Mouse (Mus musculus) brain, embryonic 18.5 days (tissue): ENCODE data around the gene Bsx.

ENCODE experiments used
- DNase-seq: peaks from one replicate; pipeline ENCODE4 v3.0.0-alpha.2; 2012; ENCODE audit warnings: low read depth, low spot score

The Bsx gene

DNA sequence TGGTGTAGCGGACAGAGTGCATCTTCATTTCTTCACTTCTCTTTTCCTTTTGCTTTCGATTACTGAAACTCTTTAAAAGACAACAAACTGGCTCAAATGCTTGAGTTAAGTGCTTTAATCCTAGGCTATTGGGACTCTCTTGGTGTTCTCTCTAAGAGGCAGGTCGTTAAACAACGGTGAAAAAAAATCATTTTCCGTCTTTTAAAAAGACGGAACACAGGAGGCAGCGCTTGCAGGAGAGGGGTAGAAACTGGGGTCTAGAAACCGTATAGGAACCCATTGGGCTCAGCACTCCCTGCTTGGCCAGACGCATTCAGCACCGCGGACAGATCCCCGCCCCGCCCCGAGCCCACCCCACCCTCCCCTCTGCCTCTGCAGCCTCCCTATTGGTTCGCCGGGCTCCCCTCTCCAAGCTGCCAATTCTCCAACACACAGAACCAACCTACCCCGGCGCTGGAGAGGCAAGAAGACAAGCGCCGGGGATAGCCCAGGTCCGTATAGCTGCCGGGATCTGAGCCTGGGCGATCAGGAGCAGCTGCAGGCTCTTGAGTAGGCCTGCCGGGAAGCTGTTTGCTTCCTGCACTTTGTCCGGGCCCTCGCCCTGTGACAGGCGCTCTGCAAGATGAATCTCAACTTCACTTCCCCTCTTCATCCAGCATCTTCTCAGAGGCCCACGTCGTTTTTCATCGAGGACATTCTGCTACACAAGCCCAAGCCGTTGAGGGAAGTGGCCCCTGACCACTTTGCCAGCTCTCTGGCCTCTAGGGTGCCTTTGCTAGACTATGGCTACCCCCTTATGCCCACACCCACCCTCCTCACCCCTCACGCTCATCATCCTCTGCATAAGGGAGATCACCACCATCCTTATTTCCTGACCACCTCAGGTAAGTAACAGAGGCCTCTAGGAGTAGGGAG lies at the start of gene Bsx:
TSS of gene Bsx (plus strand) at position 572 of the 915 bp plus-strand sequence.
- DNase-seq = no peak

DNA sequence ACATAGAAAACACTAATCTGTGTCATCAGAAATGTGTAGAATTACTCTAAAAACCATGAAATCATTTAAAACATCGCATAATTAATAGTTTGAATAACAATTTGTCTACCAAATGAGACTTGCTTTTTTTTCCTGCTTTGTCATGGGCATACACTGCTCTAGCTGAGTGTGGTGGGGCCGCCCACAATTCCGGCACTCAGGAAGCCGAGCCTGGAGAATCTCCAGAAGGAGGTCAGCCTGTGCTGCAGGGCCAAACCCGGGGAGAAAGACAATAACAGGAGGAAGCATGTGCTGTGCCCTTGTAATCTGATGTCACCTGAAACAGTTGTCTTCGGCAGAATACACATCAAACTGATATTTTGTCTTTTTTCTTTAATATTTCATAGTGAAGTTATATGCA lies 48.3 kb upstream of the Bsx start:
- no peak for DNase-seq

DNA sequence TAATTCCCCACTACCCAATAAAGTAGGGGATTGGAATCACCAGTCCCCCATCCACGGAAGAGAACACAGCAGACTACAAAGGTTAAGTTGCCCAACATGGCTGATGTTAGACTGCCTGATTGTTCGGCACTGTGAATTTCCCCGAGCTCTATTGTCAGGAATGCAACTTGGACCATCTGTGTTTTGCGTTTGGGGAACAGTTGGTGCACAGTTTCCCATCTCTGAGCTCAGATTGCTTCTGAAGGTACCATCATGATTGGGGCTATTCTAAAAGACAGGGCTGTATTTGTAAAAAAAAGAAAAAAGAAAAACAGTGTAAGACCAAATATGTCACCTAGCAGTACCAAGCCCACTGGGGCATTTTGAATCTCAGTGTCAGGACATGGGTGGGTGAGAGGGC lies 46.6 kb upstream of the Bsx start:
- DNase-seq = no peak

DNA sequence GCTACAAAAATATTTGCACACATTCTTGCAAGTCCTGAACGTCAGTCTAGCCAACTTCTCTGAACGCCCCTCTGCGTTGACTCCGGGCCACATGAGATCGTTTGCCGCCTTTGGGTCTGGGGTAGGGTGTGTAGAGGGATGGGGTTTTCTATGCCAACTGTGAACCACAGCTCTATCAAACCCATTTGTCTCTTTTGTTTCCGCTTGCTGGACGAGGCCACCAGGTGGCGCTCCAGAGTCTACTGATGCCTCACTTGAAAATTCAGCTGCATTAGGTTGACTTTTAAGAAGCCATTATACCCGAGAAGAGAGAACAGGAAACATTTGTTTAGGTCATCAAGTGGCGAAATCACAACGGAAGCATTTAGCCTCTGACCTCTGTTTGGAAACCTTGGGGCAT lies 39.4 kb upstream of the Bsx start:
- DNase-seq = no peak

DNA sequence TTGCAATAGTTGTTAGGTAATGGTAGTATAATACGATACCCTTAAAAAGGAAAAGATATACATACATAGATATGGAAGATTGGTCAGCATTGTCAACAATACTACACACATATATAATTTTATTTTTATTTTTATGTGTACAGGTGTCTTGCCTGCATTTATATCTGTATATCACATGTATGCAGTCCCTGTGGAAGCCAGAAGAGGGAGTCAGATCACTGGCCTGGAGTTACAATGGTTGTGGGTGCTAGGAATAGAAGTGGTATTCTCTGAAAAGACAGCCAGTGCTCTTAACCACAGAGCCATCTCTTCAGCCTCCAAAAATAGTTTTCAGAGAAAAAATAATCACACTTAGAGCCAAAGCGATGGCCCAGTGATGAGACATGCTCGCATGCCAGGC lies 37.2 kb upstream of the Bsx start:
- DNase-seq = no peak

DNA sequence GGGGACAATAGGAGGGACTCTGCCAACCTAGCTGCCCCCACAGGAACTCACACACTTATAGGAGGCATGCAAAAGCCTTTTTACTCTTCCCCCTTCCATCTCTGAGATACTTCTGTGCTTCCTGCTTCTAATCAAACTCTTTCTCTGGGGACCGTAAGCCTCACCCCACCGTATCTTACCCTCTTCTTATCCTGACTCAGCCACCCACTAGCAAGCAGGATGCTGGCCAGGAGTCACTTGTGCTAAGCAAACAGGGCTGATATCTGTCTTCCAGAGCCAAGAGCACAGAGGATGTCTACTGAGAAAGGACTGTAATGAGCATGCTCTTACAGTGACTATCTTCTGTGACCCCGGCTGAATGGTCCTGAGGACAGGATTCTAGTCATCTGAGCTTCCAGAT lies 34.3 kb upstream of the Bsx start:
- DNase-seq = no peak

DNA sequence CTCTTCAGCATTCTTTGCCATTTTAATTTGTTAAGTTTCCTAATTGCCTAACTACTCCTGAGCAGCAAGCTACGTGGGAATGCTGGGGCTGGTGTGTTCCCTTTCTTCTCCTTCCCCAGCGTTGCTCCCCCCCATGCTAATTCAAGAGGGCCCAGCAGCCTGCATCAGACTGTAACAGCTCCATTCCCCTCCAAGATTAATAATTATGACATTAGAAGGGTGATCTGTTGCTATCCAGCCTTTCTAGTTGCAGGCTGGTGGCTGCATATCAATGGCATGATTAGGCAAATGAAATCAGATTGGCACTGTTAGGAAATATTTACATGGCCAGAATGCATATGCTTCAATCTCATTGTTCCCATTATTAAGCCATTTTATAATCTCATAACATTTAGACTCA lies 22.4 kb upstream of the Bsx start:
- no peak for DNase-seq

DNA sequence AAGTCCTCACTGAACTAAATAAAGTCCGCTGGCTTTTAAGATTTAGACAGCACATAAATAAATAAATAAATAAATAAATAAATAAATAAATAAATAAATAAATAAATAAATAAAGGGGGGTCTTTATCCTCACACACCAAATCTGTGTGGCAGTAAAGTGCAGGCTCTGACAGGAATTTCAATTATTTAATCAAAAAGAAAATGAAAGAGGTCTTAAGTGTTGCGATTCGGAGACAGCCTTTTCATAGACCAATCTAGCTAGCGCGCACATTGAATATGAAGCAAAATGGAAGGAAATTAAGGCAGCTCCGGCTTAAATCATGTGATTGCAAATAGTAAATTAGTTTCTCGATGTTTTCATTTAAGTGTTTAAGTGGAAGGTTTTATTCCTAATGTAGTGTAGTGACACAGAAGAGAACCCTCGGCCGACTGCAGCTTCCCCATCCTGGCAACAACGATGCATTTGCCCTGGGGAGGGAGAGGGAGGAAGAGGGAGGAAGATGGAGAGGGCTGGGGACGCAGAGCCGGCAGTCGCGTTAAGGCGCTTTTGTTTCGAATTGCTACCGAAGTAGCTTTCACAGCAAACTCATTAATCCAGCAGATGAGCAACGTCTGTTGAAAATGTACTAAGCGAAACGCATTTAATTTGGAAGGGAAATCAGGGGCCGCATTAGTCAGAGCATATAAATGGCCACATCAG lies 15.3 kb upstream of the Bsx start:
- no peak for DNase-seq

DNA sequence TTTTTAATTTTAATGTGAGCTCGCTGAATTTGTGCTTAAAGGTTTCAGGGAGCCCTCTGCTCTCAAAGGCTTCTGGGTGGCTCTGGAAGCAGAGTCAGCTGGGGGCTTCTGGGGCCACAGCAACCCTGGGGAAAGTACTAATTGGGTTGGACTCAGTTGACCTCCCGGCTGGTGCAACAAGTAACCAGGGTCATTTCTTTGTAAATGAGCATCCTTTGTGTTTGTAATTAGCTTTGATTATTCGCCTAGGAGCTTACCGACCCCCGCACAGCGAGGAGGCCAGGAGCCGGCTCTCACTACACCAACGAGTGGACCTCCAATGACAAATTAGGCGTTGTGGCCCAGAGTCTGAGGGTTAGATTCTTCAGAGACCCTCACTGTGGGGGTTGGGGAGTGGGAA lies 14.7 kb upstream of the Bsx start:
- DNase-seq = no peak

DNA sequence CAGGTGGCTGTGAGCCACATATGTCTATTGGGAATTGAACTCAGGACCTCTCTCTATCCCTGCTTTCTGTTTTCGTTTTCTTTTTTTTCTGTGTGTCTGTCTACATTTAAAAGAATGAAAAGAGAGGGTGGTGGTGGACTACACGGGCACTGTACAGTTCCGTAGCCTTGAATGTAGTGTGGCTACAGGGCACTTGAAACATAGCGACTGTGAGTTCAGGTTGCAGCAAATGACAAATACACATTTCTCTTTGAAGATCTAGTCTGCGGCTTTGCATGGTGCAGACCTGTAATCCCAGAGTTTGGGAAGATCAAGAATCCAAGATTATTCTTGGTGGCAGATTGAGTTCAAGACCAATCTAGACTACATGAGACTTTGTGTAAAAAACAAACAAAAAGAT lies 3.6 kb upstream of the Bsx start:
- DNase-seq = no peak

DNA sequence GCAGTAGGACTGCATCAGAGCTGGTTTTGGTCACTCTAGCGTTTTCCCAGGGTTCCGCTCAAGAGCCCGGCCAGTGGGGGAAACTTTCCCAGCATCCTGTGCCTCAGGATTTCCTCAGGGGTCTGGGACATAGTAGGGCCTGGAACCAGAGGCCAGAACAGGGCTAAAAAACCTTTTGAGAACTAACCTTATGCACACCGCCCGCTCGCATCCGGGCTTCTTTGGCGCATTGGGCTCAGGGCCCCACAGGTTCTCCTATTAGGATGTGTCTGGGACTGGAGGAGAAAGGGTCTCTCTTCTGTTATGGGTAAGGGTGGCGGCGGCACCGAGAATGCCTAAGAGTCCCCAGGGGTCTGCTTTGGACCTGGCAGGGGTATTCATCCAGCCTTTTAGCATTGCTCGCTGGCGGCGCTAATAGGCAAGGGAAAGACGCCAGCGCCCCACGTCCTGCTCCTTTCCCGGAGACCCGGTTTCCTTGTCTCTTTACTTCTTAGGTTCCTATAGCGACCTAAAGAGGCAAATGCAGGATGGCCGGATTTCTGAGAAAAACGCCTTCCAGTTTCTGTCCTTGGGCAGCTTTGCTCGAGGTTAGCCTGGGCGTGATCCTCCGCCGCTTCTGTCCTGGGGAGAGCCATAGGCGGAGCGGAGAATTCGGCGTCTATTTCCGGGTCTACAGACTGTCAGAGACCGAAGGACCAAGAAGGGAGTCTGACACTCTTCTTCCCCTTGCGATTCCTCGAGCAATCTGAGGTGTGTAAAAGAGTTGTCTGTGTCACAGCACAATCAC lies 2.4 kb upstream of the Bsx start:
- no peak for DNase-seq

DNA sequence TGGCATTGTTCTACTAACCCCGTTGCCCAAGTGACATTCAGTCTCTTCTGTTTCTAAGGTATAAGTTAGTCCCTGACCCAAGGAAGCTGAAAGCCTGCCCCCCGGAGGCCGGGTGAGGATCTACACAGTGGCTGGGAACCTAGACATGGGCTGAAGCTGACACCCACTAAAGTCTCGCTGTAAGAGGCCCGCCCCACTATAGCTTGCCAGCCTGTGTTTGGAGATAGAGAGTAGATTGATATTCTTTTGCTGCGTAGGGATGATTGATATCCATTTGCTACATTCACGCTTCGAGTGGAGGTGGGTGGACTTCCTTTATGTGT lies 1.8 kb upstream of the Bsx start:
- no peak for DNase-seq

DNA sequence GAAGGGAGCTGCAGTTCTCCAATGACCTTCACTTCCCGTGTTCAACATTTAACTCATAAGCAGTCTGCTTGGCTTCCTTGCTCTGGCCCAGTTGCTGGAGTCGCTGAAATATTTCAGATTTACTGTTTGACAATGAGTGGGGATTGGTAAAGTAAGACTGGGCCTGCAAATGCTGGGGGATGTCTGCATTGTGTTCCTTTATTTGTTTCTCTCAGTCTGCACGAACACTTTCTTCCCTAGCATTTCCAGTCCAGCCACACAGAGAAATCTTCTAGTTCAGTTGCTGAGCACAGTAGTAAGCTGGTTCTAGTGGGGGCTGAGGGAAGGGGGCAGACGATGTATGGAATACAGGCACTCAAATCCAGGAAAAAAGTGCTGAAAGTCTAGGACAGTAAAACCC lies 1.0 kb downstream of the Bsx start:
- no peak for DNase-seq

DNA sequence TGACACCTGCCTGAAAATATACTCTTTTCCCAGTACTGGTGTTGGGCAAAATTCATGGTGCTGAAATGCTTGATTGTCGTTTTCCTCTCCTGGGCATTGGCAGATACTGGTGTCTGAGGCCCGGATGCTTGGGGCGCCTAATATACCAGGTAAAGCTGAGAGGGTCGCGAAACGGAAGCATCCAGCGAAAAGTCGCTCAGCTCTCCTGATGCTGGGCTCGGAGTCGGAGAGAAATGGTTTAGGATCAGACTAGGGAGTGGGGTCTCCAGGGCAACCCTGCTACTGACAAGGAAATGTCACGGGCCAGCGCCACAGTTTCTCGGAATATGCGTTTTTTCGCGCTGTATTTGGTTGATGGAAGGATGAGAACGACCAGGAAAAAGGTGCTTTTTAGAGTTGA lies 1.5 kb downstream of the Bsx start:
- no peak for DNase-seq

DNA sequence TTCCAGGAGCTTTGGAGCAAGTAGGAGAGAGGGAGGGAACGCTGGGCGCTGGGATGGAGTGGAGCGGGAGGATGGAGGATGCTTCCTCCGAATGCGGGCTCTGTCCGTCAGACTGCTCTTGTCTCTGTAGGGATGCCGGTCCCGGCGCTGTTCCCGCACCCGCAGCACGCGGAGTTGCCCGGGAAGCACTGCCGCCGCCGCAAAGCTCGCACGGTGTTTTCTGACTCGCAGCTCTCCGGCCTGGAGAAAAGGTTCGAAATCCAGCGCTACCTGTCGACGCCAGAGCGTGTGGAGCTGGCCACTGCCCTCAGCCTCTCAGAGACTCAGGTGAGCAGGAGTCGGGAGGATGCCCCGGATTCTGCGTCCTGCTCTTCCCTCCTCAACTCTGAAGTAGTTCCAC lies 2.2 kb downstream of the Bsx start:
- DNase-seq = no peak

DNA sequence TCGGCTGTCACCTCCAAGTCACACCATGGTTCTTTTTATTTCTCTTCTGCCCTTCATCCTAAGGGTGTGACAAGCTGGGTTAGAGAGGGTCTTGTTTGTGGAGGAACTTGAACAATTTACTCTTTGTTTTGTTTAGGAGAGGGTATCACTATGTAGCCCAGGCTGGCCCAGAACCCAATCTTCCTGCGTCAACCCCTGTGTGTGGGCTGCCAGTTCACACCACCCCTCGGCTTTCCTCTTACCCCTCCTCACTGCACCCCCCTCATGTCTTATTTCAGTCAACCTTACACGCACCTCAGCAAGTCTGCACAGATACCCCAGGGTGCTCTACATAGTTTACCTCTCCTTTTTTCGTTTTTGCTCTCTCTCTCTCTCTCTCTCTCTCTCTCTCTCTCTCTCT lies 2.8 kb downstream of the Bsx start:
- DNase-seq = no peak

DNA sequence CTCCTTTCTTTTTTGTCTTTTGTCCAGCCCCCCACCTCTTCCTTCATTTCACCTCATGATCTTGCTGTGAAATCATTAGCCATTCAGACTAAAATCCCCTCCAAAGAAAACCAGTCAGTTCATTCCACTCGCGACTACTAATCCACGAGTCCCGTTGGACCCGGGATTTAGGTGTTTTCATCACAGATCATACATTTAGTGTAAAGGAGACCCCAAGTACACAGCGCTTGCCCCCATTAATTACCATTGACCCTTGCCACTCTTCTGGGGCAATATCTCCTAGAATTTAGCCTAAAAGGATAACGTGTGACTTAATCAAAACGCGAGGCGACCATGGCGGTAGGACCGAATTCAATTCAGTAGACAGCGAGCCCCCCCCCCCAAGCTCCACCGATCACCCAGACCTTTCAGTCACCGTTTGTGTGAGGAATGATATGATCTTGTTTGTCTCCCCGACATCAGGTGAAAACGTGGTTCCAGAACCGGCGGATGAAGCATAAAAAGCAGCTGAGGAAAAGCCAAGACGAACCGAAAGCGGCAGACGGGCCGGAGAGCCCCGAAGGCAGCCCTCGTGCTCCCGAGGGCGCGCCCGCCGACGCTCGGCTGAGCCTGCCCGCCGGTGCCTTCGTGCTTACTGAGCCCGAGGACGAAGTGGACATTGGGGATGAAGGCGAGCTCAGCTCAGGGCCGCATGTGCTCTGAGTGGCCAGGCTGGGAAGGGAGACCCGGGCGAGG lies 3.4 kb downstream of the Bsx start:
- DNase-seq = no peak

DNA sequence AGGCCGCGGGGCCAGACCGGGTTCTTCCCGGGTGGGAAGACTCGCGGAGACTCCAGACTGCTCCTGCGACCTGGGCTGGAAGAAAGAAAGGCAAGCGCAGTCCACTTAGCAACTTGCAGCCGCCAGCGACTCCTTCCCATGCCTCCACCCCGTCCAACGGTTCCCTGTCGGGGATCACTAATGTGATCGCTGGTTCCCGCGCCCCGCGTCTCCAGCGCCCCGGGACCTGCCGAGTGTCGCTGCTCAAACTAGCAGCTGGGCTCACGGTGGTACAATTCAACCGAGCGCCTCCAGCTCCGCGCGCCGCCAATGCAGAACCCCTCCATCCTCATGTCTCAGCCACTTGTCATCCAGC lies 3.9 kb downstream of the Bsx start:
- no peak for DNase-seq

DNA sequence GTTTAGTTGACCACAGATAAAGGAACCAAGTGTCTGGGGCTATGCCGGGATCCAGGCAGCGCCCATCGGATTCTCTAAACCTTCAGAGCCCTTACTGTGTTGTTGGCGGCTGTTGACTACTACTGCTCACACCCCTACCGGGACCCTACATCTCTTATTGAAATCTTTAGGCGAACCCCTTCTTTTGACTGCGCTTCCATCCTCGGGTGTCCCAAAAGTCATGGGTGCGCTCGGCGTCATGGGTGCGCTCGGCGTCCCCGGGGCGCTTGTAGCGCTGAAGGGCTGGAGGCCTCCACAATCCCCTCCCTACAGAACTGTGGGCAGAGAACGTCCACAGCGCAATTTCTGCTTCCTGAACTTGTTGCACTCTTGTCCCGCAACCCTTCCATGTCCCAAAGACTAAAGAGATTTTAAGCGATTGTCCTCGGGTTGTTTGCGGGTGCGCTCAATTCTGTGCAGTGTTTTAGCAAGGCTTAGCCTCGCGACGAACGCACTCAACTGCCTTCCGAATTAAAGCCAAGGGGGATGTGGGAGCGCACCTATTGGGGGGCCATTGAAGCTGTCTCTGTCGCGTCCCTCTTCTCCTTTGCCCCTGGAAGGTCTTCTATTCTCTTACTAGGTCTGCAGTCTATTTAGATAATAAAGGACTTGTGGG lies 4.5 kb downstream of the Bsx start:
- no peak for DNase-seq

DNA sequence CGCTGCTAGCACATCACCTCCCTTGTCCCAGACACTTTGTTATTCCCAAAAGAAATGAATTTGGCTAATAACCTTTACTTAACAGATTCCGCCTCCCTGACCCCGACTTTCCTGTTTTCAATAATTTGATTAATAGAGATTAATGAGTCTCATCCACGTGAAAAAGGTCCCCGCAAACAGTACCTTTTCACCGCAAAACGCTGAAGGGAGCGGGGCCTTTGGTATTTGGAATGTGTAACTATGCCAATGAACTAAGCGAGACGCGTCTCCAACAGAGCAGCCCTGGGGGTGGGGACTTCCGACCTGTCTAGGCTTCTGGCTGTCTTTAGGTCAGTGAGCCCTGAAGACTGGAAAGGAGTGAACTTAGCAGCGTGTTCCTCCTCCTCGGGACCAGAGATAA lies 5.1 kb downstream of the Bsx start:
- DNase-seq = no peak

DNA sequence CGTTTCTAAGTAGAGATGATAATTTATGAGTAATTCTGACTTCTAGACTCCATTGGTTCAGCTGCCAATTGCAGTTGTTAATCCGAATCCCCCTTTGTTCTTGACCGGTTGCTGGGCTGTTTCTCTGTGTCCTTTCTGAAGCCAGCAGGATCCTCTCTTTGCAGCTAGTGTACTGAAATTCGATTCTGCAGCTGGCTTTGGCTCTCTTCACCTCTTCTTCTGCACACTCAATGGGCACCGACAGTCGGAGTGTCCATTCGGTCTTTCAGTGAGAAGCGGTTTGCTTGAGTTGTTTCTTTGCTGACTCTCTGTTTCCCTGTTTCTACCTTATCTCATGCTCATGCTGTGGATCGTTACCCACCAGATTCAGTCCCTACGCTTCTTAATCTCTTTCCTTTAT lies 11.7 kb downstream of the Bsx start:
- no peak for DNase-seq

DNA sequence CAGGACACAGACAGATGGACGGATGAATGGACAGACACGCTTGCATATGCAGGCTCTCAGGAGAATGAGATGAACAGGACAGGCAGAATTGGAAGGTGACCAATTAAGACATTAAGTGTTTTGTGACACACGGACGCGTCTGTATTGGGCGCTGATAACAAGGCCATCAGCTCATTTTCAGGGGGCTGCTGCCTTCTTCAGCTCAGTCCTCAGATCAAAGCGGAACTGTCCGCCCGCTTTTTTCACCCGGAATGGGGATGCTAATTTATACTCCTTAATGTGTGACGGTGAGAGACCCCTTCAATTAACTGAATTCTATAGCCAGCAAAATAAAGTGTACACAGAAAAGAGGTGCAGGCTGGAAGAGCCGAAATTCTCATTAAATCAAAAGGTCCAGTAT lies 15.5 kb downstream of the Bsx start:
- DNase-seq = no peak
